Mouse (Mus musculus) lung, adult 2 months (tissue): ENCODE results near the gene Kbtbd12.

Experiments
- CTCF ChIP-seq: fragments of 200-500 bp; IDR thresholded peaks from 2 replicates; pipeline ENCODE4 v1.5.1; 2011; ENCODE audit warnings: mild to moderate bottlenecking, low read length, control low read depth; ENCODE audit not compliant: insufficient read depth
- POLR2A ChIP-seq: fragments of 200-500 bp; IDR thresholded peaks from 2 replicates; pipeline ENCODE4 v1.6.1; 2011; ENCODE audit warnings: low read depth, mild to moderate bottlenecking, control low read depth, low read length, borderline replicate concordance; ENCODE audit errors: extremely low read depth

DNA sequence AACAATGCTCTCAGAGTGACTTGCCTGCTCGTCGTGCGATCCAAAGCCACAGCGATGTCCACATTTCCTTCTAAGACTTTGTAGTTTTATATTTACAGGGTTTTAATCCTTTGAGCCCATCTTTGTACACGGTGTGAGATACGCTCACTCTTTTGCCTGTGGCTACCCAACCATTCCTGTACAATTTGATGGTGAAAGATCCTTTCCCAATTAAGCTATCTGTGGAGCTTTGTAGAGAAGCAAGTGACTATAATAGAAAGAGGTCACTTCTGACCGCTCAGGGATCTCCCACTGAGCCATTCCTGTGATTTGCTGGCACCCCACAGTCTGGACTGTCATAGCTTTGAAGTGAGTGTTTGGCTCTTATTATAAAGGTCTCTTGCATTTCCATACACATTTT is 71.1 kb downstream of the Kbtbd12 start:
- no peak for TF ChIP-seq CTCF
- TF ChIP-seq POLR2A, result no peak
